Mouse (Mus musculus): ENCODE measurements around the gene Pm20d2.

Pm20d2 gene

GRCm38 (mm10) chr4:33189735-33190036 lies at the start of gene Pm20d2:
TSS of gene Pm20d2 (minus strand) at chr4:33189737.
- DNase-seq (ENCODE audit: extremely low read depth, insufficient read length, low spot score) = no peak

GRCm38 (mm10) chr4:33230881-33231280 lies 41.3 kb upstream of the Pm20d2 start:
- DNase-seq (ENCODE audit: extremely low read depth, insufficient read length, low spot score) = no peak

- no peak for DNase-seq (ENCODE audit: extremely low read depth, insufficient read length, low spot score)
Observed at GRCm38 (mm10) chr4:33229639-33230038, 40.1 kb upstream of the Pm20d2 start.

GRCm38 (mm10) chr4:33227164-33227563 lies 37.6 kb upstream of the Pm20d2 start:
- no peak for DNase-seq (ENCODE audit: extremely low read depth, insufficient read length, low spot score)

GRCm38 (mm10) chr4:33224003-33224675 lies 34.6 kb upstream of the Pm20d2 start:
- DNase-seq (ENCODE audit: extremely low read depth, insufficient read length, low spot score) = no peak

- no peak for DNase-seq (ENCODE audit: extremely low read depth, insufficient read length, low spot score)
Observed at GRCm38 (mm10) chr4:33221847-33222246, 32.3 kb upstream of the Pm20d2 start.

GRCm38 (mm10) chr4:33208881-33209841 lies 19.6 kb upstream of the Pm20d2 start, which contains the start of gene Srsf12:
TSS of gene Srsf12 (plus strand) at chr4:33208991.
- DNase-seq (ENCODE audit: extremely low read depth, insufficient read length, low spot score) = no peak

- no peak for DNase-seq (ENCODE audit: extremely low read depth, insufficient read length, low spot score)
Observed at GRCm38 (mm10) chr4:33207551-33207950, 18.0 kb upstream of the Pm20d2 start.

- DNase-seq (ENCODE audit: extremely low read depth, insufficient read length, low spot score) = no peak
Observed at GRCm38 (mm10) chr4:33204682-33205081, 15.1 kb upstream of the Pm20d2 start.

- no peak for DNase-seq (ENCODE audit: extremely low read depth, insufficient read length, low spot score)
Observed at GRCm38 (mm10) chr4:33198117-33198516, 8.6 kb upstream of the Pm20d2 start.

GRCm38 (mm10) chr4:33188781-33189734 lies 479 bp downstream of the Pm20d2 start:
- no peak for DNase-seq (ENCODE audit: extremely low read depth, insufficient read length, low spot score)

GRCm38 (mm10) chr4:33188164-33188563 lies 1.4 kb downstream of the Pm20d2 start:
- DNase-seq (ENCODE audit: extremely low read depth, insufficient read length, low spot score) = no peak

GRCm38 (mm10) chr4:33183477-33183876 lies 6.1 kb downstream of the Pm20d2 start:
- DNase-seq (ENCODE audit: extremely low read depth, insufficient read length, low spot score) = no peak

- DNase-seq (ENCODE audit: extremely low read depth, insufficient read length, low spot score) = no peak
Observed at GRCm38 (mm10) chr4:33152087-33153038, 37.2 kb downstream of the Pm20d2 start.

- DNase-seq (ENCODE audit: extremely low read depth, insufficient read length, low spot score) = no peak
Observed at GRCm38 (mm10) chr4:33149150-33149549, 40.4 kb downstream of the Pm20d2 start.

- no peak for DNase-seq (ENCODE audit: extremely low read depth, insufficient read length, low spot score)
Observed at GRCm38 (mm10) chr4:33147825-33148224, 41.7 kb downstream of the Pm20d2 start.

GRCm38 (mm10) chr4:33146679-33147291 lies 42.8 kb downstream of the Pm20d2 start:
- no peak for DNase-seq (ENCODE audit: extremely low read depth, insufficient read length, low spot score)

GRCm38 (mm10) chr4:33132221-33132620 lies 57.3 kb downstream of the Pm20d2 start, which contains the start of gene Gabrr1:
TSS of gene Gabrr1 (plus strand) at chr4:33132521.
- no peak for DNase-seq (ENCODE audit: extremely low read depth, insufficient read length, low spot score)

GRCm38 (mm10) chr4:33125409-33126084 lies 64.0 kb downstream of the Pm20d2 start:
- no peak for DNase-seq (ENCODE audit: extremely low read depth, insufficient read length, low spot score)

Data from 3134 (cell line).